ENCODE assay signal across 9 mouse cellular contexts in genomic region chr3:51796219-51796828, GRCm38 (mm10).
A peak's percentile ranks its signal among the peaks of the same experiment; 100 is the strongest.
DNase-seq lines count a peak whose midpoint lies in the region; ATAC-seq and TF ChIP-seq lines count a peak whose summit lies in the region.
"Had no signal": no experiment of that assay in that cellular context is flagged by ENCODE, and none has a peak within 500 bp of the region (broad histone marks: within the 10 kb centered on the region; RNA-seq: fewer than 3 reads in every experiment).

No protein-coding gene starts in this region.

- H3K27me3 ChIP-seq in heart, embryonic 13.5 days (replicated peaks), result no peaks in the 10 kb centered on the region

- peak overlapping the region; percentile 39 for H3K4me2 ChIP-seq in heart, embryonic 13.5 days

- no peaks in the 10 kb centered on the region for H3K9me3 ChIP-seq in heart, embryonic 13.5 days
- H3K9me3 ChIP-seq: G1E had no signal

- 70% methylated on average over 12 of the region's 12 CpGs for WGBS in heart, embryonic 13.5 days
- WGBS in lung, adult 2 months, result 58% methylated on average over 12 of the region's 12 CpGs

- TF ChIP-seq POLR2A in lung, adult 2 months (IDR thresholded peaks at IDR 0.05; ENCODE audit: borderline replicate concordance, extremely low read depth, low read depth, low read length), result peak; percentile 70; the same call in 1 of the 2 replicates

- H3K27ac ChIP-seq in heart, embryonic 13.5 days (replicated peaks), result no peak overlapping the region

- TF ChIP-seq CTCF in lung, adult 2 months (IDR thresholded peaks at IDR 0.05; ENCODE audit: insufficient read depth, low read length), result no peak

- peak; percentile 22 to 47 for DNase-seq in left cerebral cortex, postnatal 25 days (ENCODE audit: low spot score in 2 of 2)
- no peak for DNase-seq in left cerebral cortex, postnatal 14 days (ENCODE audit: low spot score in 2 of 2)
- DNase-seq in cerebellum, postnatal 14 days, result peak; percentile 86 to 87
- peak; percentile 40 for DNase-seq in kidney, adult 9 months
- no peak for DNase-seq in lung, adult 2 months
- peak; percentile 74 for DNase-seq in retina, embryonic 14.5 days (ENCODE audit: low spot score)

- peaks cover 29% of the 10 kb centered on the region for H3K4me1 ChIP-seq in heart, embryonic 13.5 days
- peaks cover 5% of the 10 kb centered on the region for H3K4me1 ChIP-seq in lung, adult 2 months (ENCODE audit: control insufficient read depth, insufficient read depth, low read length)

- intact Hi-C loops in left cerebral cortex, postnatal 25 days (cut with DNase I), result no loop called here
- intact Hi-C loops in left cerebral cortex, postnatal 14 days (cut with DNase I), result no loop called here

- H3K36me3 ChIP-seq in heart, embryonic 13.5 days, result peaks cover 3% of the 10 kb centered on the region; the same call in 1 of the 2 replicates
- H3K36me3 ChIP-seq: G1E had no signal

- peak overlapping the region; percentile 8 for H3K9ac ChIP-seq in heart, embryonic 13.5 days

- no peak for ATAC-seq in heart, embryonic 13.5 days (ENCODE audit: extremely low read depth, insufficient number of reproducible peaks, low FRiP score, low TSS enrichment)
- no peak for ATAC-seq in activated CD4-positive, CD25-positive, alpha-beta regulatory T cell, adult 4 months

- peak overlapping the region; percentile 11; the same call in 1 of the 2 replicates for H3K4me3 ChIP-seq in heart, embryonic 13.5 days
- H3K4me3 ChIP-seq in lung, adult 2 months (replicated peaks; ENCODE audit: extremely low read depth, low read depth, low read length), result peak overlapping the region; percentile 41

Comparison
In these comparisons a context has a peak if more than half of its experiments do, and no peak if none do; other contexts are left out.
1. DNase-seq: peak in left cerebral cortex, postnatal 25 days (2 of 2), cerebellum, postnatal 14 days (2 of 2), kidney, adult 9 months (single experiment) and retina, embryonic 14.5 days (single experiment); none in left cerebral cortex, postnatal 14 days (0 of 2) and lung, adult 2 months (single experiment).